Mouse (Mus musculus) v-Abl transformed pro-B cells (cell line): ENCODE results near the gene Ip6k2.

Experiments
- in situ Hi-C, 2 experiments: fragments of 400-800 bp; cut with MboI; formaldehyde crosslinking; loops; one replicate each; pipeline ENCODE4 v1.15.1; 2025; ENCODE audit not compliant: unreplicated experiment in 2 of 2

Ip6k2 gene

GRCm38 (mm10) chr9:108783548-108784463 is at the start of gene Ip6k2:
Gene Ip6k2 (plus strand): TSS chr9:108783796.
- in situ Hi-C loops, result no loop called here

GRCm38 (mm10) chr9:108734626-108735025 is 49.0 kb upstream of the Ip6k2 start:
- in situ Hi-C loops, result no loop called here

GRCm38 (mm10) chr9:108739239-108739638 is 44.4 kb upstream of the Ip6k2 start:
- in situ Hi-C loops, result no loop called here

GRCm38 (mm10) chr9:108740062-108740461 is 43.5 kb upstream of the Ip6k2 start:
- in situ Hi-C loops, result no loop called here

- in situ Hi-C loops, result no loop called here
These were observed 41.5 kb upstream of the Ip6k2 start for GRCm38 (mm10) chr9:108742048-108742447.

- in situ Hi-C loops, result no loop called here
These were observed 36.6 kb upstream of the Ip6k2 start for GRCm38 (mm10) chr9:108746876-108747499.

GRCm38 (mm10) chr9:108747694-108748093 is 35.9 kb upstream of the Ip6k2 start:
- in situ Hi-C loops, result no loop called here

- in situ Hi-C loops, result no loop called here
These were observed 34.9 kb upstream of the Ip6k2 start for GRCm38 (mm10) chr9:108748600-108749183.

- in situ Hi-C loops, result no loop called here
These were observed 33.0 kb upstream of the Ip6k2 start for GRCm38 (mm10) chr9:108750616-108751015.

GRCm38 (mm10) chr9:108752142-108752920 is 31.3 kb upstream of the Ip6k2 start:
- in situ Hi-C loops, result no loop called here

- in situ Hi-C loops, result no loop called here
These were observed 30.3 kb upstream of the Ip6k2 start for GRCm38 (mm10) chr9:108753326-108753725.

GRCm38 (mm10) chr9:108753976-108754375 is 29.6 kb upstream of the Ip6k2 start:
- in situ Hi-C loops, result no loop called here

- in situ Hi-C loops, result no loop called here
These were observed 29.2 kb upstream of the Ip6k2 start for GRCm38 (mm10) chr9:108754423-108754822.

GRCm38 (mm10) chr9:108757406-108757805 is 26.2 kb upstream of the Ip6k2 start:
- in situ Hi-C loops, result loop anchor here (5.0 kb wide), 2 partner anchors 50 to 65 kb away; partner anchors contain the start of gene Nckipsd (in 1 of the 2)

GRCm38 (mm10) chr9:108759121-108759520 is 24.5 kb upstream of the Ip6k2 start:
- in situ Hi-C loops, result loop anchor here (5.0 kb wide), 2 partner anchors 48 to 63 kb away; partner anchors contain the start of gene Nckipsd (in 1 of the 2)

- in situ Hi-C loops, result loop anchor here (5.0 kb wide), 2 partner anchors 47 to 62 kb away; partner anchors contain the start of gene Nckipsd (in 1 of the 2)
These were observed 23.8 kb upstream of the Ip6k2 start for GRCm38 (mm10) chr9:108759805-108760204.

GRCm38 (mm10) chr9:108761561-108761960 is 22.0 kb upstream of the Ip6k2 start:
- in situ Hi-C loops, result no loop called here

GRCm38 (mm10) chr9:108764971-108765370 is 18.6 kb upstream of the Ip6k2 start:
- in situ Hi-C loops, result no loop called here

- in situ Hi-C loops, result no loop called here
These were observed 7.0 kb upstream of the Ip6k2 start for GRCm38 (mm10) chr9:108776614-108777013.

- in situ Hi-C loops, result no loop called here
These were observed 6.3 kb upstream of the Ip6k2 start for GRCm38 (mm10) chr9:108777276-108777675.
